Mouse (Mus musculus) CH12.LX (cell line): Measurements from ENCODE around the gene Hpn. TPM values are rescaled to one million over a fixed set of nuclear protein-coding genes. Genes with fewer than 3 reads are reported as not detected.
A peak's percentile ranks its signal among the peaks of the same experiment; 100 is the strongest.

Experiments
- DNase-seq: peaks from one replicate; pipeline ENCODE4 v3.0.0-alpha.2; 2013; ENCODE audit errors: extremely low read depth
- H3K27ac ChIP-seq: 2 replicates; pipeline ENCODE4 v1.5.1; 2012; ENCODE audit warnings: low read depth, mild to moderate bottlenecking, control low read depth, moderate library complexity; ENCODE audit not compliant: insufficient read depth
- H3K27me3 ChIP-seq: replicated peaks from 2 replicates; pipeline ENCODE3; 2012; ENCODE audit warnings: inconsistent platforms
- H3K36me3 ChIP-seq, 2 experiments: replicated peaks in 1 of 2; 2 replicates each; pipeline versions ENCODE3 to v1.6.1; 2012; ENCODE audit warnings: inconsistent platforms in 1 of 2, low read length in 1 of 2, mild to moderate bottlenecking in 1 of 2, mixed read lengths in 1 of 2, moderate library complexity in 1 of 2; ENCODE audit not compliant: control insufficient read depth in 1 of 2, insufficient read depth in 1 of 2
- H3K4me1 ChIP-seq, 2 experiments: 2 replicates each; pipeline ENCODE4 v1.6.1; 2012; ENCODE audit warnings: inconsistent platforms in 1 of 2, moderate library complexity in 1 of 2; ENCODE audit not compliant: insufficient read depth in 2 of 2, control insufficient read depth in 1 of 2
- H3K4me2 ChIP-seq: 2 replicates; pipeline ENCODE4 v1.6.1; 2012; ENCODE audit warnings: low read depth, mild to moderate bottlenecking, control low read depth; ENCODE audit not compliant: poor library complexity, insufficient read depth, severe bottlenecking
- H3K4me3 ChIP-seq, 3 experiments: fragments of 150-350 bp in 1 of 3; sonication (generic) in 1 of 3; replicated peaks in 1 of 3; 2 replicates each; pipeline versions ENCODE3 to v1.5.1; 2011 to 2012; ENCODE audit warnings: low read depth in 2 of 3, low read length in 2 of 3, mild to moderate bottlenecking in 2 of 3, moderate library complexity in 2 of 3, control low read depth in 1 of 3, improper control_type of control experiment in 1 of 3, inconsistent platforms in 1 of 3, mixed read lengths in 1 of 3; ENCODE audit not compliant: poor library complexity in 1 of 3
- H3K79me2 ChIP-seq: replicated peaks from 2 replicates; pipeline ENCODE4 v1.6.1; 2012; ENCODE audit warnings: mild to moderate bottlenecking, moderate library complexity; ENCODE audit not compliant: control insufficient read depth, poor library complexity, insufficient read depth, severe bottlenecking; ENCODE audit errors: extremely low read depth
- H3K9ac ChIP-seq: 2 replicates; pipeline ENCODE4 v1.6.1; 2012; ENCODE audit warnings: low read depth, mild to moderate bottlenecking, control low read depth, moderate library complexity; ENCODE audit not compliant: insufficient read depth
- H3K9me3 ChIP-seq: replicated peaks from 2 replicates; pipeline ENCODE3; 2012; ENCODE audit warnings: low read length, inconsistent platforms, mixed read lengths
- E2F4 ChIP-seq: IDR thresholded peaks from 2 replicates; pipeline ENCODE4 v1.6.1; 2011; ENCODE audit warnings: low read depth, low read length, improper control_type of control experiment; ENCODE audit not compliant: insufficient replicate concordance
- EP300 ChIP-seq: IDR thresholded peaks from 2 replicates; pipeline ENCODE4 v1.6.1; 2011; ENCODE audit warnings: low read length, improper control_type of control experiment
- KAT2A ChIP-seq: IDR thresholded peaks from 2 replicates; pipeline ENCODE4 v1.6.1; 2012; ENCODE audit warnings: low read length, improper control_type of control experiment, inconsistent platforms; ENCODE audit not compliant: insufficient replicate concordance
- NELFE ChIP-seq: IDR thresholded peaks from 2 replicates; pipeline ENCODE4 v1.6.1; 2011; ENCODE audit warnings: low read depth, low read length, improper control_type of control experiment
- NRF1 ChIP-seq: IDR thresholded peaks from 2 replicates; pipeline ENCODE4 v1.6.1; 2014; ENCODE audit warnings: low read depth, mild to moderate bottlenecking, inconsistent platforms, low read length, improper control_type of control experiment, moderate library complexity
- dilution Hi-C: fragments of 300-500 bp; cut with MboI; formaldehyde crosslinking; loops from 2 replicates; pipeline ENCODE4 v1.14.3; 2020; ENCODE audit warnings: low sequenced_read_pairs; ENCODE audit not compliant: extremely low pct_unique_long_range_greater_than_20kb, extremely low pct_ligation_motif_present
- in situ Hi-C: fragments of 300-500 bp; cut with MboI; formaldehyde crosslinking; loops from 3 replicates; pipeline ENCODE4 v1.14.3; 2019; ENCODE audit warnings: low sequenced_read_pairs, low pct_ligation_motif_present, low pct_unique_long_range_greater_than_20kb, mixed read lengths
- polyA plus RNA-seq: library from polyadenylated mRNA; unstranded; fragments of >175 nt; gene quantifications from 2 replicates; pipeline ENCODE4 v1.2.1, GENCODE M21; 2012; ENCODE audit warnings: low read depth; ENCODE audit not compliant: insufficient read length
- total RNA-seq, 2 experiments: library from RNA; depleted of rRNA; stranded (reverse); fragments of 300-350 nt in 1 of 2; fragments of >200 nt in 1 of 2; gene quantifications; 2 replicates each; pipeline ENCODE4 v1.2.3; 2012 to 2014

The Hpn gene
- total and polyA plus RNA-seq, 3 experiments: 3.0 to 16.7 (median 8.7) TPM

DNA sequence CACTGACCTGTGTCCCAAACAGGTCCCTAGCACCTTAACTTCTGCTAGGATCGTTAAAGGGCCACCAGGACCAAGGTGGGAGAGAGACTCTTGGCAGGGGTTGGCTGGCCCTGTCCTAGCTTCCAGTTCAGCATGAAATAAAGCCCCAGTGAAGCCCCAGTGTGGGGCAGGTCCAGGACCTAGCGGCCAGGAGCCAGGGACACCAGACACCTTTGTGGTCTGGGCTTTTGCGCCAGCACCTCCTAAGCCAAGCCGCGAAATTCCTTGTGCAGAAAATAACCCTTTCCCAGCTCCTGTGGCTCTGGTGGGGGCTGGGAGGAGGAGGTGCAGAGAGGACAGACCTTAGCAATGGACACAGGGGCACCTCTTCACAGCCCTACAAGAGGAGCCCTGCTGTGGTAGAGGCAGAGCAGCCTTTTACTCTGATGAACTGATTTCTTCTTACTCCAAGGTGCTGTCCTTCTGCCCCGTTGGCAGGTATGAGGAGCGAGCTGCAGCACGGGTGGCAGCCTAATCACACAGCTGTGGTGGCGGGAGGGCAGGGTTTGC lies 13.1 kb upstream of the Hpn start:
- Histone ChIP-seq H3K4me2 (no peak overlapping the region), H3K4me1 (peaks cover 0 to 21% of the 10 kb centered on the region in 2 experiments; a peak in 3 of 4 replicates)

DNA sequence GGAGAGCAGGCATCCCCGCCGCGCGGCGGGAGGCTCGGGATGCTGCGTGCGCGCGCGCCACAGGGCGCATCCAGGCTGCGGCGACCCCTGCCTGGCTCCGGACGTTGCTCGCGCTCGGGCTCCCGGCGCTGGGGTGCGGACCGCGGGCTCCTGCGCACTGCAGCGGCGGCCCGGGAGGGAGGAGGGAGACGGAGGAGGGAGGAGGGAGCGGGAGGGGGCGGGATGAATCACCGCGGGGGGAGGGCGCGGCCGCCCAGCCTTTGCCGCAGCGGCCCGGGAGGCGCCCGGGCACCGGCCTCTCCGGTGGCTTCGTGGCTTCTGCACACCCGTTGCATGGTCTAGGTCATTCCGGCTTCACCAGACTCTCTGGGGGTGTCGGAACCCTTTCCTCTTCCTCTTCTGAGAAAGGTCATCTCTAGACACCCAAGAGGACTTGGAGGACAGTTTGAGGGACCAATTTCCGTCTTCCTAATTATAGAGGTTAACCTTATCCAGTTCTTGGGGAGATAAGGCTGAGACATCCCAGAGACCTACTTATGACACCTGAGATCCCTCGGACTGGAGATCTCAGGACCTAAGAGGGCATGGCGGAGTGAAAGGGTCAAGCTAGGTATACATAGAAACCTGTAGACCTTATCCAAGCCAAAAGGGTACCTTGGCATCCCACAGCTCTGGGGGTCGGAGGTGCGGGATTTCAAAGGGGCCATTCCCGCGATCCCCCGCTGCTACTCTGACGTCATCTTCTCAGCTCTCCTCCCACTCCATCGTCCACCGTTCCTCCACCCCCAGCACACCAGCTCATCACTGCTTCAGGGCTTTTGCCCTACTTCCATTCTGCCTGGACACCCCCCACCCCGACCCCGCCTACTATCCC lies 12.0 kb upstream of the Hpn start, which contains the start of gene Scn1b:
Gene Scn1b (minus strand): TSS at position 153 of the 874 bp plus-strand sequence.
- Histone ChIP-seq H3K79me2 (no peaks in the 10 kb centered on the region), H3K27ac (no peak within 1 kb of the TSS), H3K9ac (no peak within 1 kb of the TSS), H3K4me1 (peaks cover 4 to 29% of the 10 kb centered on the region in 2 experiments; a peak in 3 of 4 replicates), H3K9me3 (peaks cover 6% of the 10 kb centered on the region), H3K4me2 (peak within 1 kb of the TSS; percentile 26; the same call in 1 of the 2 replicates), H3K27me3 (no peaks in the 10 kb centered on the region), H3K4me3 (peak within 1 kb of the TSS in 1 of 3 experiments; percentile 45), H3K36me3 (peaks cover 39 to 49% of the 10 kb centered on the region in 2 experiments)
- DNase-seq: no peak
- dilution Hi-C loops: no loop called here
- TF ChIP-seq NRF1 (peak; percentile 38; the same call in 1 of the 2 replicates), NELFE (no peak)
- in situ Hi-C loops: no loop called here

More for the DNA sequence above, 13.1 kb upstream of the Hpn start:
- no peak overlapping the region for H3K27ac ChIP-seq
- dilution Hi-C loops (no loop called here), in situ Hi-C loops (no loop called here)
- peaks cover 6% of the 10 kb centered on the region for H3K9me3 ChIP-seq
- DNase-seq: no peak
- no peaks in the 10 kb centered on the region for H3K27me3 ChIP-seq
- TF ChIP-seq EP300: no peak
- peaks cover 50 to 61% of the 10 kb centered on the region in 2 experiments for H3K36me3 ChIP-seq
- H3K79me2 ChIP-seq: no peaks in the 10 kb centered on the region
- H3K4me3 ChIP-seq: no peak overlapping the region
- no peak overlapping the region for H3K9ac ChIP-seq

DNA sequence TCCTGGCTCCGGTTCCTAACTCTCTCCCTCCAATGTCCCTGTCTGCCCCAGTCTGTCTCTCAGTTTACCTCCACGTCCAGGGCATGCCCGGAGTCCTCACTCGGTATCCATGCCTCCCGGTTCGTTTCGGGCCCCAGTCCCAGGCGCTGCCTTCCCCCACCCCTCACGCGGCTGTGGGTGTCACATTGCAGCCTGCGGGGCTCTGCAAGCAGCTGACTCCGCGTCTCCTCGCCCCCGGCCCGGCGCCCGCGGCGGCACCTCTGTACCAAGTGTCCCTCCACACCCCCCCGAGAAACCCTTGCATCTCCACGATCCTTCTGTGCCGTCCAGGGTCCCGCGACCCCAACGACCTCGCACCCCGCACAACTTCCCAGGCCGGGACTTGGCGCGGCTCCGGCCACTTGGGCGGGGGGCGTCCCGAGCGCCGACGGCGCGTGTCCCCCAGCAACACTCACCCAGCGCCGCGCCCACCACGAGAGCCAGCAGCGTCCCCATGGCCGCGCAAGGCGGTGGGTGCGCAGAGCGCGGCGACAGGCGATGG lies 11.2 kb upstream of the Hpn start:
- TF ChIP-seq KAT2A: no peak
- no peak for TF ChIP-seq E2F4
- Histone ChIP-seq H3K4me2 (peak overlapping the region; percentile 26; the same call in 1 of the 2 replicates), H3K27ac (no peak overlapping the region), H3K9ac (no peak overlapping the region), H3K4me3 (peak overlapping the region in 1 of 3 experiments; percentile 45), H3K36me3 (peaks cover 31 to 41% of the 10 kb centered on the region in 2 experiments), H3K4me1 (peaks cover 4 to 21% of the 10 kb centered on the region in 2 experiments; a peak in 3 of 4 replicates), H3K79me2 (no peaks in the 10 kb centered on the region), H3K27me3 (no peaks in the 10 kb centered on the region), H3K9me3 (peaks cover 6% of the 10 kb centered on the region)
- dilution Hi-C loops (no loop called here), in situ Hi-C loops (no loop called here)
- no peak for DNase-seq
